Mouse (Mus musculus) G1E (cell line): ENCODE results near the gene Mxra7.

Experiments used
- CTCF ChIP-seq: IDR thresholded peaks from 2 replicates; pipeline ENCODE4 v1.5.1; 2012; ENCODE audit warnings: low read depth, low read length, inconsistent platforms, mixed read lengths
- GATA1 ChIP-seq: IDR thresholded peaks from 2 replicates; pipeline ENCODE4 v1.6.1; 2012; ENCODE audit warnings: borderline replicate concordance, low read length, inconsistent platforms, mixed read lengths
- TAL1 ChIP-seq: conservative IDR thresholded peaks from 2 replicates; pipeline ENCODE4 v1.6.1; 2012; ENCODE audit warnings: low read depth, low read length, inconsistent platforms, mixed read lengths

- TF ChIP-seq CTCF, result no peak
- TF ChIP-seq GATA1, result no peak
- TF ChIP-seq TAL1, result no peak
These were observed 26.7 kb downstream of the Mxra7 start for GRCm38 (mm10) chr11:116801106-116801505.
